Mouse (Mus musculus): Measurements from ENCODE around the gene Kars.

Kars gene

DNA sequence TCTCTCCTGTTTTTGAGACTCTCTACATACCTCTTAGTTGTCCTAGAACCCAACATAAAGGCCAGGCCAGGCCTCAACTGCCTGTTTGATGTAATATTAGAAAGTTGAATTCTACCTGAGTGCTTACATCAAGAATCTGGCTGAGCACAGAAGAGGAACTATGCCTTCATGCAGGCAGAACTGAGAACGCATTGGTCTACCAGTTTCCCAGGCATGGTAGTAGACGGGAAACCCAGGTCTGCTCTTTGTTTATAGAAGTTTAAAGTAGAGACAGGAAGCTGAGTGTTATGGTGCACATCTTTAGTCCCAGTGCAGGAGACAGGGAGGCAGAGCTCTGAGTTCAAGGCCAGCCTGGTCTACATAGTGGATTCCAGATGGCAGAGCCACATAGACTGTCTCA lies 64.0 kb downstream of the Kars start:
- no peak for DNase-seq (ENCODE audit: low spot score in 2 of 2)

DNA sequence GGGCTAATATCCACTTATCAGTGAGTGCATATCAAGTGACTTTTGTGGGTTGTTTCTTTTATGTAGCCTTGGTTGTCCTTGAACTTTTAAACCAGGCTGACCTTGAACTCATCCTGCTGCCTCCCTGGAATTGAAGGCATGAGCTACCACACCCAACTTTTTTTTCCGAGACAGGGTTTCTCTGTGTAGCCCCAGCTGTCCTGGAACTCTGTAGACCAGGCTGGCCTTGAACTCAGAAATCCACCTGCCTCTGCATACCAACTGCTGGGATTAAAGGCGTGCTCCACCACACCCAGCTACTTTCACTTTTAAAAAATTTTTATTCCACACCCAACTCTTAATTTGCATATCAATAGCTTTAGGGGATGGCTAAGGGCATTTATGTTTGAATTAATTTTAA lies 67.6 kb downstream of the Kars start:
- no peak for DNase-seq (ENCODE audit: low spot score in 2 of 2)

Measured in right cerebral cortex, postnatal 36 days (tissue).